Mouse (Mus musculus) olfactory bulb, adult 2 months (tissue): Measurements from ENCODE around the gene Aoc1.

Experiments
- CTCF ChIP-seq: fragments of 200-500 bp; IDR thresholded peaks from 2 replicates; pipeline ENCODE4 v1.5.1; 2012; ENCODE audit warnings: low read depth, mild to moderate bottlenecking, low read length, moderate library complexity; ENCODE audit not compliant: insufficient read depth
- POLR2A ChIP-seq: fragments of 200-500 bp; IDR thresholded peaks from 2 replicates; pipeline ENCODE4 v1.6.1; 2012; ENCODE audit warnings: mild to moderate bottlenecking, low read depth, low read length, moderate library complexity; ENCODE audit not compliant: insufficient read depth

DNA sequence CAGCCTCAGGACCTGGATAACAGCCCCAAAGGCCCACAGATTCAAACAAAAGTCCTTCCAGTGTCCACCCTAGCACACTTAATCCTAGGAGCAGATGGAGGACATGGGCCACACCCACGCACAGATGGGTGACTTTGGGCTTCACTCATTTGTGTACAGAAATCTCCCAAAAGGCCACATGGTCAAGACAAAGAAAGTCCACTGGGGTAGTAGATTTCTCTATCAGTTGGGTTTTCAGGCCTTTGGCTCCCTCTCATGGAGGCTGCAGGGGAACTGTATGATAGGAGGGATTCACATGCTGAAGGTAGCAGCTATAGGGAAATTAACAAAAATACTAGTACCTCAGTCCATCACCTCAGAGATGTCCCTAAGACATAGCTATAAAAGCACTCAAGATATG, 85.4 kb downstream of the Aoc1 start:
- TF ChIP-seq CTCF (no peak), POLR2A (no peak)
